ENCODE assay signal across 34 mouse cellular contexts in the genomic region with DNA sequence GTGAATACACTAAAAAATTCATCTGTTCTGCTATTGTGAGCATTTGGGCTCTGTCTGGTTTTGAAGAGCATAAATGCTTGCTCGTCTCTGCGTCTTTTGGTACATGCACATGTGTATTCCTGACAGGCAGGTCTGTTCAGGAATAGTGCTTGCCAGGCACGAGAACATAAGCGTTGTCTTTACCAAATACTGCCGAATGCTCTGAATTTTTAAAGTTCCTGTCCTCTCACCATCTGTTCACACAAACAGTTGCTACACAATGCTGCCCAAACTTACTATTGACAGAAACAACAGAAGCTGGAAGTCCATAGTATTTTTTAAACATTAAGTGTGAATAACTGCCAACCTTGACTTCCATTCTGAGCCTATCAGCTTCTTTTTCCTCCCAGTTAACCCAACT.
DNase-seq lines count a peak whose midpoint lies in the region; TF ChIP-seq lines count a peak whose summit lies in the region.
"Had no signal": no experiment of that assay in that cellular context is flagged by ENCODE, and none has a peak within 500 bp of the region (broad histone marks: within the 10 kb centered on the region; RNA-seq: fewer than 3 reads in every experiment).

No protein-coding gene starts in this region.

- no peak for TF ChIP-seq CTCF in brain, embryonic 14.5 days (IDR thresholded peaks at IDR 0.05; ENCODE audit: borderline replicate concordance, extremely low read depth, insufficient read depth, insufficient read length)
- TF ChIP-seq CTCF in thymus, adult 2 months (IDR thresholded peaks at IDR 0.05; ENCODE audit: borderline replicate concordance, control insufficient read depth, extremely low read depth, insufficient read depth, low read length, poor library complexity): no peak

- no peak for TF ChIP-seq POLR2A in brain, embryonic 14.5 days (IDR thresholded peaks at IDR 0.05; ENCODE audit: borderline replicate concordance, extremely low read depth, insufficient read depth, insufficient read length, poor library complexity, severe bottlenecking)
- TF ChIP-seq POLR2A in thymus, adult 2 months (IDR thresholded peaks at IDR 0.05; ENCODE audit: control insufficient read depth, extremely low read depth, insufficient read depth, low read length, poor library complexity): no peak

- H3K27ac ChIP-seq in thymus, adult 2 months (ENCODE audit: control insufficient read depth, insufficient read depth, low read length): no peak overlapping the region
- H3K27ac ChIP-seq: embryonic facial prominence, embryonic 12.5 days; heart, embryonic 10.5 days; heart, embryonic 15.5 days; hindbrain, embryonic 12.5 days; hindbrain, postnatal 0 days; kidney, postnatal 0 days; limb, embryonic 10.5 days; limb, embryonic 15.5 days; liver, embryonic 13.5 days; midbrain, embryonic 12.5 days; neural tube, embryonic 12.5 days; stomach, postnatal 0 days had no signal

- H3K27me3 ChIP-seq in thymus, adult 2 months (ENCODE audit: control insufficient read depth, insufficient read depth, low read length): no peaks in the 10 kb centered on the region
- H3K27me3 ChIP-seq: embryonic facial prominence, embryonic 12.5 days; heart, embryonic 15.5 days; hindbrain, embryonic 12.5 days; limb, embryonic 15.5 days; liver, embryonic 13.5 days; megakaryocyte, embryonic 14.5 days; midbrain, embryonic 12.5 days; neural tube, embryonic 12.5 days had no signal

- WGBS in thymus, adult 2 months: 97% methylated on average over 5 of the region's 5 CpGs

- DNase-seq in layer of hippocampus, adult 18-20 months (ENCODE audit: low spot score in 2 of 2): peak; percentile 6 to 56
- DNase-seq in layer of hippocampus, adult 11-12 months (ENCODE audit: low spot score): no peak
- peak; percentile 42 for DNase-seq in brain, adult 2 months (ENCODE audit: low read depth, low spot score)
- DNase-seq in brain, embryonic 14.5 days (ENCODE audit: low read depth): peak; percentile 69
- peak; percentile 22 to 29 for DNase-seq in layer of hippocampus, postnatal 36 days
- DNase-seq in thymus, adult 2 months: no peak
- DNase-seq: adrenal gland, postnatal 25 days; B cell, adult 2 months; cerebellum, adult 11 months; cerebellum, adult 9-10 months; embryo, embryonic 11 days; gastrocnemius, postnatal 14 days; heart, adult 11 months; heart, postnatal 36 days; kidney, adult 8-10 months; kidney, postnatal 4 days; liver, embryonic 13.5 days; lung, adult 18-20 months; lung, postnatal 4 days; right cerebral cortex, postnatal 4 days; thymus, postnatal 4 days had no signal

- no peaks in the 10 kb centered on the region for H3K4me1 ChIP-seq in thymus, adult 2 months (replicated peaks; ENCODE audit: control insufficient read depth, insufficient read depth, low read length)
- H3K4me1 ChIP-seq: liver, embryonic 13.5 days; megakaryocyte, embryonic 14.5 days; neural tube, embryonic 12.5 days had no signal

- no peak overlapping the region for H3K4me3 ChIP-seq in thymus, adult 2 months (ENCODE audit: control insufficient read depth, insufficient read depth, low read length)
- H3K4me3 ChIP-seq: embryonic facial prominence, embryonic 12.5 days; heart, embryonic 10.5 days; heart, embryonic 15.5 days; hindbrain, embryonic 12.5 days; limb, embryonic 10.5 days; limb, embryonic 15.5 days; liver, embryonic 13.5 days; megakaryocyte, embryonic 14.5 days; midbrain, embryonic 12.5 days; myocyte; neural tube, embryonic 12.5 days had no signal

- H3K36me3 ChIP-seq in thymus, adult 2 months (ENCODE audit: control insufficient read depth, insufficient read depth, low read length): no peaks in the 10 kb centered on the region
- H3K36me3 ChIP-seq: embryonic facial prominence, embryonic 12.5 days; heart, embryonic 10.5 days; heart, embryonic 15.5 days; hindbrain, embryonic 12.5 days; limb, embryonic 10.5 days; limb, embryonic 15.5 days; liver, embryonic 13.5 days; midbrain, embryonic 12.5 days; neural tube, embryonic 12.5 days had no signal

Comparison
In these comparisons a context has a peak if more than half of its experiments do, and no peak if none do; other contexts are left out.
1. DNase-seq: peak in layer of hippocampus, adult 18-20 months (2 of 2), brain, adult 2 months (single experiment), brain, embryonic 14.5 days (single experiment) and layer of hippocampus, postnatal 36 days (2 of 2); none in layer of hippocampus, adult 11-12 months (single experiment) and thymus, adult 2 months (single experiment).